In genomic region chr3:106721397-106722027, GRCm38 (mm10) we compare ENCODE assay signal across 7 mouse cellular contexts. TPM values are rescaled to one million over a fixed set of nuclear protein-coding genes. Genes with fewer than 3 reads are reported as not detected.
A peak's percentile ranks its signal among the peaks of the same experiment; 100 is the strongest.
DNase-seq lines count a peak whose midpoint lies in the region; ATAC-seq lines count a peak whose summit lies in the region.

No protein-coding gene starts in this region.

- peak overlapping the region; percentile 44 for H3K9ac ChIP-seq in embryonic facial prominence, embryonic 12.5 days
- H3K9ac ChIP-seq in limb, embryonic 11.5 days (ENCODE audit: low read length), result peak overlapping the region; percentile 60
- peak overlapping the region; percentile 61 for H3K9ac ChIP-seq in midbrain, embryonic 14.5 days (replicated peaks; ENCODE audit: low read length)

- H3K4me2 ChIP-seq in embryonic facial prominence, embryonic 12.5 days (replicated peaks), result peak overlapping the region; percentile 60
- peak overlapping the region; percentile 64 for H3K4me2 ChIP-seq in limb, embryonic 11.5 days (ENCODE audit: low read depth, severe bottlenecking)
- H3K4me2 ChIP-seq in midbrain, embryonic 14.5 days (ENCODE audit: low read length), result peak overlapping the region; percentile 66

- no peaks in the 10 kb centered on the region for H3K36me3 ChIP-seq in embryonic facial prominence, embryonic 12.5 days
- H3K36me3 ChIP-seq in limb, embryonic 11.5 days (ENCODE audit: control insufficient read depth, insufficient read depth, low read length), result no peaks in the 10 kb centered on the region
- no peaks in the 10 kb centered on the region for H3K36me3 ChIP-seq in midbrain, embryonic 14.5 days (ENCODE audit: control insufficient read depth, insufficient read depth, low read length)

- no peaks in the 10 kb centered on the region for H3K9me3 ChIP-seq in embryonic facial prominence, embryonic 12.5 days
- no peaks in the 10 kb centered on the region for H3K9me3 ChIP-seq in limb, embryonic 11.5 days (ENCODE audit: control insufficient read depth, low read length)
- peaks cover 4% of the 10 kb centered on the region; the same call in 1 of the 2 replicates for H3K9me3 ChIP-seq in midbrain, embryonic 14.5 days (ENCODE audit: control insufficient read depth, low read length)

- H3K4me1 ChIP-seq in embryonic facial prominence, embryonic 12.5 days, result no peaks in the 10 kb centered on the region
- no peaks in the 10 kb centered on the region for H3K4me1 ChIP-seq in limb, embryonic 11.5 days (ENCODE audit: control insufficient read depth, insufficient read depth, low read length)
- H3K4me1 ChIP-seq in midbrain, embryonic 14.5 days (ENCODE audit: control insufficient read depth, insufficient read depth, low read length), result 0 out of 2 replicates have a peak, but pooled peaks cover 4% of the 10 kb centered on the region

- peak overlapping the region; percentile 90 for H3K27ac ChIP-seq in embryonic facial prominence, embryonic 12.5 days
- peak overlapping the region; percentile 69 for H3K27ac ChIP-seq in limb, embryonic 11.5 days (replicated peaks; ENCODE audit: low read depth, low read length)
- peak overlapping the region; percentile 94 for H3K27ac ChIP-seq in midbrain, embryonic 14.5 days (replicated peaks; ENCODE audit: low read depth, low read length)

- no peaks in the 10 kb centered on the region for H3K27me3 ChIP-seq in embryonic facial prominence, embryonic 12.5 days
- H3K27me3 ChIP-seq in limb, embryonic 11.5 days (ENCODE audit: control insufficient read depth, insufficient read depth, low read length), result no peaks in the 10 kb centered on the region
- H3K27me3 ChIP-seq in midbrain, embryonic 14.5 days (ENCODE audit: control insufficient read depth, insufficient read depth, low read length), result no peaks in the 10 kb centered on the region

- WGBS in embryonic facial prominence, embryonic 12.5 days, result 1% methylated on average over 31 of the region's 31 CpGs
- 2% methylated on average over 31 of the region's 31 CpGs for WGBS in limb, embryonic 11.5 days
- WGBS in midbrain, embryonic 14.5 days, result 2% methylated on average over 31 of the region's 31 CpGs

- ATAC-seq in embryonic facial prominence, embryonic 12.5 days (ENCODE audit: insufficient number of reproducible peaks, insufficient read depth, low FRiP score, low TSS enrichment), result peak; percentile 99
- peak; percentile 100 for ATAC-seq in limb, embryonic 11.5 days (ENCODE audit: insufficient number of reproducible peaks, low FRiP score, low TSS enrichment, low read depth)
- ATAC-seq in midbrain, embryonic 14.5 days (ENCODE audit: low FRiP score, low TSS enrichment), result peak; percentile 99

- peak overlapping the region; percentile 59 for H3K4me3 ChIP-seq in embryonic facial prominence, embryonic 12.5 days
- H3K4me3 ChIP-seq in limb, embryonic 11.5 days (ENCODE audit: low read depth, low read length), result peak overlapping the region; percentile 63
- peak overlapping the region; percentile 65 for H3K4me3 ChIP-seq in midbrain, embryonic 14.5 days (replicated peaks; ENCODE audit: low read depth, low read length)

- peak; percentile 90 for DNase-seq in adrenal gland, postnatal 25 days
- peak; percentile 100 for DNase-seq in heart, adult 11 months
- peak; percentile 95 for DNase-seq in kidney, adult 18-20 months
- peak; percentile 91 for DNase-seq in limb, embryonic 11.5 days (ENCODE audit: low spot score)
- DNase-seq in midbrain, embryonic 14.5 days, result peak; percentile 98
- peak; percentile 90 to 94 for DNase-seq in spleen, adult 18-20 months

RNA-seq across cellular contexts. Expression of gene Lrif1, which starts 36.7 kb away (rescaled TPM):
- total RNA-seq in adrenal gland, postnatal 25 days (2021), result 18.3 and 19.4 TPM in 2 replicates
- 14.8 and 18.2 TPM in 2 replicates for polyA plus RNA-seq in embryonic facial prominence, embryonic 12.5 days (2016; fragmentation: Nextera tagmentation; extraction: Ambion mirVana)
- polyA plus RNA-seq in limb, embryonic 11.5 days (2014; fragmentation: Nextera tagmentation; extraction: Ambion mirVana), result 15.8 and 17.2 TPM in 2 replicates
- polyA plus RNA-seq in midbrain, embryonic 14.5 days (2014; fragmentation: Nextera tagmentation; extraction: Ambion mirVana), result 23.4 and 23.9 TPM in 2 replicates

Comparison
In these comparisons a context has a peak if more than half of its experiments do, and no peak if none do; other contexts are left out.
1. Peak in every context shown above with its lines: DNase-seq, ATAC-seq, H3K4me3 ChIP-seq and H3K27ac ChIP-seq.